Mouse (Mus musculus): ENCODE measurements around the gene Gtpbp1. TPM values are rescaled to one million over a fixed set of nuclear protein-coding genes. Genes with fewer than 3 reads are reported as not detected.
"Not testable (repeated sequence)": the region's sequence is repeated elsewhere in the genome, so short reads cannot be mapped to it uniquely, and the experiment has no call there.

Gene Gtpbp1
- 10 to 100 TPM; 25.2 to 28.1 TPM for total RNA-seq (2021)
- long read RNA-seq, experiment 1, partial matches to known transcripts = 2 of 9 reads
- long read RNA-seq, experiment 1, other reads (novel, unspliced or antisense) = 2 of 9 reads
- long read RNA-seq, experiment 2, partial matches to known transcripts = 2 of 8 reads
- long read RNA-seq, experiment 2, other reads (novel, unspliced or antisense) = 2 of 8 reads

- DNase-seq (ENCODE audit: low spot score) = peak; percentile 100
These were observed at the start of gene Gtpbp1 for GRCm38 (mm10) chr15:79690426-79691022. Gene Gtpbp1 (plus strand): TSS chr15:79690845.

- DNase-seq (ENCODE audit: low spot score) = no peak
These were observed 49.4 kb upstream of the Gtpbp1 start for GRCm38 (mm10) chr15:79641135-79641817.

- DNase-seq (ENCODE audit: low spot score) = no peak
These were observed 45.2 kb upstream of the Gtpbp1 start for GRCm38 (mm10) chr15:79645483-79645882.

- DNase-seq (ENCODE audit: low spot score) = no peak
These were observed 42.5 kb upstream of the Gtpbp1 start for GRCm38 (mm10) chr15:79648130-79648529.

- DNase-seq (ENCODE audit: low spot score) = no peak
These were observed 40.1 kb upstream of the Gtpbp1 start for GRCm38 (mm10) chr15:79650569-79650968.

- DNase-seq (ENCODE audit: low spot score) = no peak
These were observed 39.2 kb upstream of the Gtpbp1 start for GRCm38 (mm10) chr15:79651481-79651880.

GRCm38 (mm10) chr15:79656451-79656850 is 34.2 kb upstream of the Gtpbp1 start:
- no peak for DNase-seq (ENCODE audit: low spot score)

- DNase-seq (ENCODE audit: low spot score) = peak; percentile 84
These were observed 32.7 kb upstream of the Gtpbp1 start for GRCm38 (mm10) chr15:79657837-79658530.

GRCm38 (mm10) chr15:79658531-79659375 is 31.9 kb upstream of the Gtpbp1 start, which contains the start of the genes Fam227a and Cby1:
Gene Fam227a (minus strand): TSS chr15:79658956.
Gene Cby1 (plus strand): TSS chr15:79659199.
- peak; percentile 95 for DNase-seq (ENCODE audit: low spot score)

- DNase-seq (ENCODE audit: low spot score) = no peak
These were observed 28.8 kb upstream of the Gtpbp1 start for GRCm38 (mm10) chr15:79661852-79662251.

GRCm38 (mm10) chr15:79664666-79665065 is 26.0 kb upstream of the Gtpbp1 start:
- DNase-seq (ENCODE audit: low spot score) = no peak

GRCm38 (mm10) chr15:79669195-79669594 is 21.4 kb upstream of the Gtpbp1 start:
- no peak for DNase-seq (ENCODE audit: low spot score)

- peak; percentile 91 for DNase-seq (ENCODE audit: low spot score)
These were observed 20.2 kb upstream of the Gtpbp1 start, which contains the start of gene Tomm22 for GRCm38 (mm10) chr15:79670249-79670971. Gene Tomm22 (plus strand): TSS chr15:79670861.

- DNase-seq (ENCODE audit: low spot score) = no peak
These were observed 19.7 kb upstream of the Gtpbp1 start for GRCm38 (mm10) chr15:79670972-79671299.

- DNase-seq (ENCODE audit: low spot score) = not testable (repeated sequence)
These were observed 18.8 kb upstream of the Gtpbp1 start for GRCm38 (mm10) chr15:79671828-79672348.

- no peak for DNase-seq (ENCODE audit: low spot score)
These were observed 12.7 kb upstream of the Gtpbp1 start for GRCm38 (mm10) chr15:79677936-79678335.

GRCm38 (mm10) chr15:79681973-79682372 is 8.7 kb upstream of the Gtpbp1 start:
- DNase-seq (ENCODE audit: low spot score) = no peak

GRCm38 (mm10) chr15:79683146-79683545 is 7.5 kb upstream of the Gtpbp1 start:
- no peak for DNase-seq (ENCODE audit: low spot score)

GRCm38 (mm10) chr15:79683707-79684465 is 6.8 kb upstream of the Gtpbp1 start:
- peak; percentile 9 for DNase-seq (ENCODE audit: low spot score)

Measured in gastrocnemius, adult 18-20 months (tissue).